Mouse (Mus musculus): ENCODE measurements around the gene Tcn2.
A peak's percentile ranks its signal among the peaks of the same experiment; 100 is the strongest.
"Not testable (repeated sequence)": the region's sequence is repeated elsewhere in the genome, so short reads cannot be mapped to it uniquely, and the experiment has no call there.

Tcn2 gene

DNA sequence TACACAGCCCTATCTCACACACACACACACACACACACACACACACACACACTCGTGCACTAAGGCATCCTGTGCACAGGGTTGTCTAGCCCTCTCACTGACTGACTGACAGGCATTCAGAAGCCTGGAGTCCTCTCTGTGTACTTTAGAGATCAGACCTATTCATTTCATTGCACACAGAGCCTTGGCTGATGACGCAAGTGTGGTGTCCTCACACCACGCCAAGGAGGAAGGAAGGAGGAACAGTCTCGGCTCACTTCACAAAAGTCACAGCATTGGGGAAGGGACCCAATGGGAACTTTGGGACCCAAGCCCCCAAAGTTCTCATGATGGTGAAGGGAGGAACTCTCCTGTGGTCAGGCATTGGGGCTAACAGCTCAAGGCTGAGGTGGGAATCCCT lies 1.9 kb downstream of the Tcn2 start:
- no peak for DNase-seq (ENCODE audit: extremely low read depth, low read depth)

DNA sequence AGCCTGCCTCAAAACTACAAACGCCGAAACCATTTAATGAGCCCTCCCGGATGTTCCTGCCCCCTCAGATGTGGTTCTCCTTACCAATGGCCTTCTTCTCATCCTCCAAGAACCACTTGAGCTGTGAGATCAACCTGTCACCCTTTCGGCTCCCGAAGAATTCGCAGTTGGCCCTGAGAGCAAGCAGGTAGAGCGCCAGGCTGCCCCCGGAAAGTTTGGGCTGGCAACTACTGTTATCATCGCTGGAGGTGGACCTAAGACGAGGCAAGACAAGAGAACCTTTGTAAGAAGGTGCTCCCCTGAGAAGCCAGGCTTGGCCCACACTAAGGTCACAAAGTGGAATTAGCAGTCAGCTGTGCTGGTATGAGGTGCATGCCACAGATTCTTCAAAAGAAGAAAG lies 6.0 kb downstream of the Tcn2 start:
- DNase-seq (ENCODE audit: extremely low read depth, low read depth): no peak

DNA sequence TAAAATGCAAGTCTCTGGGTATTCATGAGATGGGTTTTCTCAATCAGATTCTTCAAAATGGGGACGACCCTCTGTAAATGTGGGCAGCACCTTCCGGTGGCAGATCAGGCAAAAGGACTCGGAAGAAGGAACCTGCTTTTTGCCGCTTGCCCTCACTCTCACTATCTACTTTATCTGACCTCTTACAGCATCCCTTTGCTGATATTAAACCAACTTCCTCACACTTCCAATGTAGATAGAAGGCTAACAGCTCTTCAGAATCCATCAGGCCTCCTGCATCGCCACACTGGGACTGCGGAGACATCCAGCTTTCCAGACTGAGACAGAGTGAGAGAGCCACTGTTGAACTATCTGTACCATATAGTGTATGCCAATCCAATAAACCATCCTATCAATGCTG lies 9.2 kb downstream of the Tcn2 start:
- DNase-seq (ENCODE audit: extremely low read depth, low read depth): no peak

DNA sequence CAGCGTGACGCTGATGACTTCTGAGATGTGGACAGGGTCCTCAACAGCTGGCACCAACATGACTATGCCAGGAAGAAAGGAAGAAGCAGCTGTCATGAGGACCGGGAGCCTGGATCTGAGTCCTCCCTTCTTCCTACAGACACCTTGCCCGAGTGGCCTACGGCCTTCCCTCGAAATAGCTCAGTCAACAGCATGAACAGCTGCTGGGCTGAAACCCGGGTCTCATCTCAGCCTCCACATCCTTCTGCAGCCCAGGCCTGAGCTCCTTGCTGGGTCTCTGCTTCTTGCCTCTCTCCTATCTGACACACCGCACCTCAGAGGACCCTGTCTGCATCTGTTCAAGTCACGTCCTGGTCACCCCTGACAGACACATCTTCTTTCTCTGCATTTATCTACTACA lies 9.8 kb downstream of the Tcn2 start:
- DNase-seq (ENCODE audit: extremely low read depth, low read depth): no peak

DNA sequence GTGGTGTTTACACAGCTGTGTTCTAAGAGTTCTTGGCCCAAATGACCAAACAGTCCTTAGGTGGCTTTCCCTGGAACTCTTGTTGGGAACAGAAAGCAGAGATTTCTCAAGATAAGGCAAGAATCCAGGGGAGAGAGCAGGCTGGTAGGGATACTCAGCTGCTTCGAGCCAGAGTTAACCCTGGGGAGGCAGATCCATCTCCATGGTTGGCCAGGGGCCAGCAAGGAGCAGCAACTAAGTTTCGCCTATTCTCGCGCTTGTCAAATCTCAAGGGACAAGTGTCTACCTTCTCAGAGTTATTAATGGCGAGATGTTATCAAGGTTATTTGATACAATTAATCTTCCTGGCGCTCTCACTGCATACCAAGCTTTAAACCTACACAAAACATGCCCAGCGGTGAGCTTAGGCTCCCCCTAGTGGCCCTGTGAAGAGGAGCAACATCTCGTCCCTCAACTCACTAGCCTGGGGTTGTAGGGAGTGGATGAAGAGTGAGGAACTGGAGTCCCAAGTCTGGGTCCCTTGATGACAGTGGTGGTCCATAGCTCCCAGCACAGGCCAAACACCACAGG lies 10.6 kb downstream of the Tcn2 start:
- DNase-seq (ENCODE audit: extremely low read depth, low read depth): peak; percentile 41

DNA sequence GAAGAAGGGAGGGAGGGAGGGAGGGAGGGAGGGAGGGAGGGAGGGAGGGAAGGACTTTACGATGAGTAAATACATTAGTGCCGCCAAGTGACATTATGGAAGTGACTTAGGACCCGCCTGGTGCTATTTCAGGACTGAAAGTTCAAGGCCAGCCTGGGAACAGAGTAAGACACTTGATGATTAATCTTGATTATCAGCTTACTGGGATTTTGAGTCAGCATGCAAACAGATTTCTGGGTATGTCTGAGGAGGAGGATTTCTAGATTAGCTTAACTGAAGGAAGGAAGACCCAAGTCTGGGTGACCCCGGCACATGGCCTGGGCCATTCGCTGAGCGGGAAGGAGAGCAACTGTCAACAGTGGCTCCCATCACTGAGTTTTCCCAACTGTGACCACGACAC lies 11.5 kb downstream of the Tcn2 start:
- DNase-seq (ENCODE audit: extremely low read depth, low read depth): no peak

DNA sequence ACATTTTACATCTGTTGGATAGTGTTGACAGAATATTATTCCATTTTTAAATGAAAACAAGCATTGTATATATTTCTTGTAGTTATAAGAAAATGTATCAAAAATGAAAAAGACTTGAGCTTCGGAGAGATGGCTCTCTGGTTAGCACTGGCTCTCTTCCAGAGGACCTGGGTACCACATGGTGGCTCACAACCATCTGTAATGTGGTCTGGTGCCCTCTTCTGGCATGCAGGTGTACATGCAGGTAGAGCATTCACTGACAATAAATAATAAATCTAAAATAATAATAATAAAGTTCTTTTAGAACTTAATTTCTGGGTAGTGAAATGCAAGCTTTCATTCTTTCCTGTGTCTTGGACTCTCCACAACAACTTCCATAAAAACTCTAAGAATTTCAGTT lies 13.2 kb downstream of the Tcn2 start:
- DNase-seq (ENCODE audit: extremely low read depth, low read depth): no peak

DNA sequence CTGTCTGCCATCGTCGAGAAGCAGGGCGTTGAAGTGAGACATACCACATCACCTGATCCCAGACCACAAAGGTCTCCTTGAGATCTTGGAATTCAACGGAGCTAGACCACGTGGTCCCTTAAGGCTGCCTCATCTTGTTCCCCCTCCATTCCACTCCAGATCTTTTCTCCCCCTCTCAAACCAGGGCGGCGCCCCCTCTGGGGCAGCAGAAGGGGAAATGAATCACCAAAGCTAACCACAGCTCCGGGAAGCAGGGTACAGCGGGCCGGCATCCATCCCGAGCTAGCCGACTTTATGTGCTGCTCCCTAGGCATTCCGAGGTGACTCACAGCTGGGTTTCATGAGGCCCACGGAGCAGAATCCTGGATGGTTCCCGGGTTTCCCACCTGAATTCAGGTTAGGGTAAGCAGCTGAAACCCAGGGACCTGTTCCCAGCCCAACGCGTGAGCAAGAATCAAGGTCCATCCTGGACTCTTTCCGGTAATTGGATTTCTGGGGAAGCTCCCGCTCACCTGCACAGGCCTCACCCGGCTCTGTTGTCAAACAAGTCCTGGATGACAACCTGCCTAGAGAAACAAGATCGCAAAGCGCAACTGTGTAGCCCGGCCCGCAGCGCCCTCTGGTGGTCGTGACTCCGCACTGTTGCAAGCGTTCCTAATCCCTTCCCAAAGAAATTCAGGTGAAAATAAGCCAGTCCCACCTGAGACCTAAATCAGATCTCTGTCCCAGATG lies 17.7 kb downstream of the Tcn2 start, which contains the start of gene Slc35e4:
Gene Slc35e4 (minus strand): TSS at position 556 of the 732 bp plus-strand sequence.
- DNase-seq (ENCODE audit: extremely low read depth, low read depth): peak; percentile 88

DNA sequence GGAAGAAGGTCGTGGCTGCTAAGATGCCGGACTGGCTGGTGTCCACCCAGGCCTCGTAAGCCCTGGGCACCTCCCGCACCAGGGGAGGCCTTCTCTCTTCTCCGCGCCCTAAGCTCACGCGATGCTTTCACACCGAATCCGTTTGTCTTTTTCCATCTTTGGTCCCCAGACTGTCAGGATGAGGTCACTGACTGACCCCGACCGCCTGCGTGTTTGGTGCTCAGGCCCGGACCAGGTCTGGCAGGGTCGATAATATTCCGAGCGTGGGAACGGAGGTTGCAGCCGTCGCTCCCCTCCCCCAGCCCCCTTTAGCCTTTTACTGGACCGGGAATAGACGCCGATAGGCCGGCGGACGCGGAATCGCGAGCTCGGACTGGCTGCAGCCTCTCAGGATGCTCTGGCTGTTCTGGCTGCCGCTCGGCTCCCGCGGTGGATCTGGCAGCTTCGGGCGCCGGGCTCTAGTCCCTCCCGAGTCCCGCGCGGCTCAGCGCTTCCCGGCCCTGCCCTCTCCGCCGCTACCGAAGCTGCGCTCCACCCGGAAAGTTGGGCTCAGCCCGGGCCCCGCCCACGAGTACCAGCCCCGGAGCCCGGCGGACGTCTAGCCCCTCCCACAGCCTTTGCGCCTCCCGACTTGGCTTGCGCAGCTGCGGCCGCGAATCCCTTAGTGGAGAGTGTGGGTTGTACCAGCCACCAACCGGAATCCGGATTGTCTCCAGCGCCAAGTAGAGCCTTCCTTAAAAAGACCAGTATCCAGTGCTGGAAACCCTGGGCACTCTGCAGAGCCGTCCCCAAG lies 18.4 kb downstream of the Tcn2 start:
- peak; percentile 89 for DNase-seq (ENCODE audit: extremely low read depth, low read depth)

DNA sequence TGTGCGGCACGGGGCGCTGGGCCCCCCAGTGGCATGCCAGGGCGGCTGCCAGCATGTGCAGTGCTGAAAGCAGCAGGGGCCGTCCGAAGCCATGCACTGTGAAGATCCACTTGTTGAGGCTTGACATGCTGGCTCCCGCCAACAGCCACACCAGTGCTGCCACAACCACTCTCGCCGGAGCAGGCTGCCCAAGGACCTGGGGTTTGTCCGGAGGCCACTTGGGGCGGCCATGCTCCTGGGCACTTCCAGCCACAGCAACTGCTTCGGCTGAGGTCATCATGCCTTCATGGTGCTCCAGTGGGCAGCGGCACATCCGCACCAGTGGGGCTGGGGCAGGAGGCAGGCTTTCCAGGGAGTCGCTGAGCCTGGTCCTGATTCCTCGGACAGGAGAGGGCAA lies 19.1 kb downstream of the Tcn2 start:
- no peak for DNase-seq (ENCODE audit: extremely low read depth, low read depth)

DNA sequence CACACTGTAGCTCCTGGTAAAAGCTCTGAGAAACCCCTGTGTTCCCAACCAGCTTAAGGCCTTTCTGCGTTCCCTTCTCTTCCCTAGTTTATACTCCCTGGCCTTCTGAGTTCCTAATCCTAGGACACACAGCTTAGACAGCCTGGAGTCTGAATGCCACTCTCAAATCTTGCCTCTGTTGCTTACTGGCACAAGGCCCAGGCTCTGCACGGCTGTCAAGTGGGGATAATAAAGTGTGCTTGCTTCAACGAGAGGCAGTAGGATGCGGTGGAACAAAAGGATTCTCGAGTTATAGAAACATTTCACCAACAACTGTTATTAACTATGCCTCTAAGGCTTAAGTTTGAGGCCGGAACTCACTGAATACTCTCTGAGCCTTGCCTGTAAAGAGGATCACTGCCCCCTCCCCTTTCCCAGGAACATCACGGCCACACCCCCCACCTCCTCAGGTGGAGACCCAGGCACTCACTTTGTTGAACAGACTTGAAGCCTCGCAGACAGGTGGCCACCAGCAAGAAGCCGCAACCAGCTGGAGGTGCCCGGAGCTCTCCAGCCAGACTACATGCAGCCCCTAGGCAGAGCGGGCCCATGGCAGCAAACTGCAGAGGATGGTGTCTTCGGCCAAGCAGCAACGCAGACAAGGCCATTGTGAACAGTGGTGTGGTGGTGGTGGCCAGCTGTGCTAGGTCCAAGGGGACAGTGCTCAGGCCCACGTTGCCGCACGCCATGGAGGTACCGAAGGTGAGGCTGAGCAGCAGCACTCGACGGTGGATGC lies 19.7 kb downstream of the Tcn2 start:
- no peak for DNase-seq (ENCODE audit: extremely low read depth, low read depth)

DNA sequence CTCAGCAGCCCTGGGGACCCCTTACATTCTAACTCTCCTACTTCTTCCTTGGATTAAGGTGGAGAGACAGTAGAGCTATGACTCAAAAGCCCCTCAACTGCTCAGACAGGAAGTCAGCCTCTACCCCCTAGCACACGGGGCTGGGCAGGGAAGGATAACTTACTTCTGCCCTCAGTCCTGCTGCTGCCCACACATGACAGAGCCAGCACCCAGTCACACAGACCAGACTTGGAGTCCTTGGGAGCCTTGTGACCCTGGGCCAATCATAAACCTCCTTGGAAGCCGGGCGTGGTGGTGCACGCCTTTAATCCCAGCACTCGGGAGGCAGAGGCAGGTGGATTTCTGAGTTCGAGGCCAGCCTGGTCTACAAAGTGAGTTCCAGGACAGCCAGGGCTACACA lies 20.5 kb downstream of the Tcn2 start:
- DNase-seq (ENCODE audit: extremely low read depth, low read depth): not testable (repeated sequence)

DNA sequence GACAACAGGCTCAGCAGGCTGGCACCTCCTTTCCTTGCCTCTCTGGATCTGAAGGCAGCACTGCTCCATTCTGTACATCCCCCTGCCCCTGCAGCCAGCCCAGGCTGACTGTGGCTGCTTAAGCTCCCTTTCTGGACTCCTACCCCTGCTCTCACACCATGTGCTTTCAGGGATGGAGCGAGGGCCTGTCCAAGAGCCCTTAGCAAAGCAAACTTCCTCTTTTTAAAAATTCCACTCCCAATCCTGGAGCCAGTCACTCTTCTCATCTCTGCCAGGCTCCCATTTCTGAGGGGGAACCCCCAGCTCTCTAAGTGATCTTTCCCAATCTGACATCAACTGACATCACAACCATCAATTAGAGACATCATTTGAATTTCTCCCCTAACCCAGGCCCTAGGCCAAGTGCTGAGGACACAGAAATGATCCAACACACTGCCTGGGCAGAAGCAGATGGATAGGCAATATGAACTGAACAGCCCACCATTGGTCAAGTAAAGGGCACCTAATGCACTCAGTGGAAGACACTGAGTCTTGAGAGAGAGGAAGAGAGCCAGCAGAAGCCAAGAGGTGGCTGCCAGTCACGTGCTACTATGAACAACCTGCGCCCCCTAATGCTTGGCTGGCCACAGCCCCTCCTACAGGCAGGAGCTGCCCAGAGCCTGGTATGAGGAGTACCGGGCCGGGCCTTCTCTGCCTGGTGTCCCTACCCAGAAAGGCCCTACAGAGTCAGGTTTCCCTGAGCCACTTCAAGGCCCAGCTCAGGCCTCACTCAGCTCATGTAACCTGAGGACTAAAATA lies 21.2 kb downstream of the Tcn2 start:
- DNase-seq (ENCODE audit: extremely low read depth, low read depth): peak; percentile 42

DNA sequence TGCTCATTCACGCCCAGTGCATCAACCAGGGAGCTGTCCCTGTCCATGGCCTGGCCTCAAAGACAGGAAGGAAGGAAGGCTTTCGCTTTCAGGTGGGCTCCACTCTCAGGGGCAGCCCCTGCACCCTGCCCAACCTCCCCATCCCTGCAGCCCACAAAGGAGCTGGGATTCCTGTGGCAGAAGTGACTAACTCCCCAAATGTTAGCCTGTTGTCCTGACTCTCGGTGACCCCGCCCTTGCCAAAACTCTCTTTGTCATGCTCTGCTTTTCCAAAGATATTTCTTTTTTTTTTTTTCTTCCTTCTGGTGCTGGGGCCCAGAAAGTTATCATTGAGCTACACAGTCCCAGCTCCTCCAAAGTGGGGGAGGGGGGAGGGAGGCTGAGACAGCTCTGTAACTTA lies 22.7 kb downstream of the Tcn2 start:
- DNase-seq (ENCODE audit: extremely low read depth, low read depth): no peak

DNA sequence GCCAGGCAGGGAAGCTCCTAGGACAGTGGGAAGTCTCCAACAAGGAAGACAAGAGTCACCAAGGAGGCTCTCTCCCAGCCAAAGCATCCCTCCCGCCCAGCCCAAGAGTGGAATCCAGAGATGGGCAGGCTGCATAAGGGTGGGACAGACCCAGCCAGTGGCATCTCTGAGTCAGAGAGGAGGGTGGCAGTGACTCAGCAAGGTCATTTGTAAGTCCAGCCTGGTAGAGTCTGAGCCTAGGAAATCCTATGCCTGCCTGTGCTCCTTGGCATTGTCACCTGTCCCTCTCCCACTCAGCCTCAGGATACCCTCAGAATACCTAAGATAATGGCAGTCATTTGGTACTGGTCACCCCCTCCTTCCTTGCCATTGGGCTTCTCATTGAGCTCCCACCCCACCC lies 26.5 kb downstream of the Tcn2 start:
- DNase-seq (ENCODE audit: extremely low read depth, low read depth): no peak

DNA sequence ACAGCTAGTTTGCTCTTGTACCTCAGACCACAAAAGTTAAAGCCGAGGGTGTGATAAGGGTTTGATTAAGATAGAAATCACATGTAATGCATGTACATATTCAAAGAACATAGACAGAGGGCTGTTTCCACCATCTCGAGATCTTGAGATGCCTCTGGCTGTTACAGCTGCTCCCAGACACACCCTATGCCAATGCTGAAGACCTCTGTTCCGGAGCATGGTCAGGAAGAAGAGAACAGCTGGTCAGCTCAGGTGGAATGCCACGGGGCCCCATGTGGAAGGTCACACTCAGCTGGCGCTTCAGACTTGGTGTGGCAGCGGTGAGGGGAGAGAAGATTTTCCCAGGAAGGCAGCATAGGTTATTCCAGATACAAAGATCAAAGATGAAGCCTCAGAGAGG lies 27.3 kb downstream of the Tcn2 start:
- no peak for DNase-seq (ENCODE audit: extremely low read depth, low read depth)

DNA sequence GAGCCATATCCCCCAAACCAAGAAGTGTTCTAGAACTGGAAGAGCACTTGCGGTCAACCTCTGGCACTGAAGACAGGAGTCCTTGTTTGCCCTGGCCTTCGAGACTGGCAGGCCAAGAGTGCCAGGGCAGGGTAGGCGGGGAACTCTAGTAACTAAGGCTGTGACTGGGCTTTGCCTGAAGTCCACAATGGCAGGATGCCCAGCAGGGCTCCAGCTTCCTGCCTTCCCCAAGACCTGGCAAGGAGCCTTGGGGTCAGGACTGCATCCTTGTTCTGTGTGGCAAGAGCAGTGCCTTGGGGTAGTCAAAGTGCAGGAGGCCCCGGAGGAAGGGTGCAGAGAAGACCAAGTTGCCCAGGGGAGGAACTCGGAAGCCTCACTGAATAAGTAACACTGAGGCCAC lies 28.9 kb downstream of the Tcn2 start:
- DNase-seq (ENCODE audit: extremely low read depth, low read depth): no peak

DNA sequence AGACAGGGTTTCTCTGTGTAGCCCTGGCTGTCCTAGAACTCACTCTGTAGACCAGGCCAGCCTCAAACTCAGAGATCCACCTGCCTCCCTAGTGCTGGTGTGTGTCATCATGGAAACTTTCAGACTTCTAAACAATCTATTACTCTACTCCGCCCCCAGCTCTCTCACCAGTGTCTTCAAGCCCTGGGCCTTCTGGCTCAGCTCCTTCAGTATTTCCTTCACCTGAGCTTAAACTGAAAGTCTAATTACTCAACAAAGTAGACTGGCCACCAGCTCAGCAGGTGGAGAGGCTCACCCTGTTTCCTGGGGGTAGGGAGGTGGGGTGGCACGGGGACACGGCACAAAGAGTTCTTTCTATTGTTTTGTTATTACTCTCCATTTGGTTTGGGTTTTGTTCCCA lies 29.4 kb downstream of the Tcn2 start:
- no peak for DNase-seq (ENCODE audit: extremely low read depth, low read depth)

DNA sequence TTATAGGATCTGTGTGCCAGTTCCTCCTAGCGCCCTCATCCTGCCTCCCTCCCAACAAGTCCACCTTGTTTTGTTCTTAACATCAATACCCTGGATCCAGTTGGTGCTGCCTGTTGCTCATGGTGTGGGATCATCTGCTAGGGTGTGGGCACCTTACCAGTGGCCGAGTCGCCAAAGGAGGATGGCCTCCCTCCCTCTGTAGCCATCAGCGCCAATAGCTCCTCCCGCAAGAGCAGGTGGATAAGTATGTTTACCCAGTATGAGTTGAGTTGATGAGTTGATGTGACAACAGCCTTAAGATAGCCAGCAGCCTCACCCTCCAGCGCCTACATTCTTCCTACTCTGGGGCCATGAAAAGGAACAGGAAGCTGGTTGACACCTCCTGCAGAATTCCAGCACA lies 31.7 kb downstream of the Tcn2 start:
- DNase-seq (ENCODE audit: extremely low read depth, low read depth): no peak

DNA sequence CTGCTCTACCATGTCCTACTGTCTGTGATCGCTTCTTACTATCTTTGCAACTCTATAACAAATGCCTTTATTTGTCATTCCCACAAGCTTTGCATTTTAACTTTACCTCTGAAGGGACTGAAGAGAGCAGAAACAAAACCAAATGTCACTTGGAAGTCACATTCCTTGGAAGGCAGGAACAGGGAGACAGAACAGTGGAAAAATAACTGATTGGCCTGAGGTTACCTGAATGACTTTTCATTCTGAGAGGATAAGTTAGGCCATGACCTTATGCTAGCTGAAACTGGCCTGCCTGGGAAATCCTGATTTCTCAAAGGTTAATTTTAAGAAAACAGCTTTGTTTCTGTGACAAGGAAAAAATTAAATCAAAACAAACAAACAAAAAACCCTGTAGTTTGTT lies 36.0 kb downstream of the Tcn2 start:
- DNase-seq (ENCODE audit: extremely low read depth, low read depth): no peak

DNA sequence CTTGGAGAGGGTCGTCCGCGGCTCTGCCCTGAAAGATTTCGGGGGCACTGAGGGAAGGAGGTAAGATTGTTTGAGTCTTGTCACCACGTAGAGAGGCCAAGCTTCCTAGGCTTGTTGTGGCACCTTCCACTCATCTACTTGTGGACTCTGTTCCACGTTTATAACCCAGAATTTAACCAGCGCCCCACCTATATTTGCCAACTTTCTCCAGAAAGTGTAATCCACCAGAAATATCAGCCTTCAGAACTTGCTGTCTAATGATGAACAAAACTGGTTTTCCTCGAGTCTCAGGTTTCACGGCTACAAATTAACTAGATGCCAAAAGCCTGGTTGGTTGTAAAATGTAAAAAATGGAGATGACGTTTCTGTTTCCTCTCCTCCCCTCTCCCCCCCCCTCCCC lies 36.5 kb downstream of the Tcn2 start:
- no peak for DNase-seq (ENCODE audit: extremely low read depth, low read depth)
